Mouse (Mus musculus) telencephalon, adult 2 months (tissue): ENCODE measurements around the gene Cd69.

Source experiments
- DNase-seq: peaks from one replicate; pipeline ENCODE4 v3.0.0-alpha.2; 2011; ENCODE audit warnings: low read depth, low spot score

The Cd69 gene

DNA sequence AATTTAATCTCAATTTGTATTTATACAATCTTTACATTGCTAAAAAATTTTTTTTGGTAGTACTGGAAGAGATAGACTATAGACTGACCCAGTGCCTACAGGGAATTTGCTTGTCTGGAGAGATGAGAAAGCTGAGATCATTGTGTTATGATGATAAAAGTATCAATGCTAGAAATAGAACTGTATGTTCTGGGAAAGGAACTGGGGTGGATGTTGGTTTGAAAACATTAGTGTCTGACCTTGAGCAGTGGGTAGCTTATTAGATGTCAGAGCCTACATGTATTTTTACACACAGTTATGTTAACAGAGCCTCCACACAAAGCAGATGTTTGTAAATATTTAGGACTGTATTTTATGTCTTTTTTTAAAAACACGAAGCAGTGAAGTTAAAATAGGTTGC lies 51.1 kb downstream of the Cd69 start:
- no peak for DNase-seq

DNA sequence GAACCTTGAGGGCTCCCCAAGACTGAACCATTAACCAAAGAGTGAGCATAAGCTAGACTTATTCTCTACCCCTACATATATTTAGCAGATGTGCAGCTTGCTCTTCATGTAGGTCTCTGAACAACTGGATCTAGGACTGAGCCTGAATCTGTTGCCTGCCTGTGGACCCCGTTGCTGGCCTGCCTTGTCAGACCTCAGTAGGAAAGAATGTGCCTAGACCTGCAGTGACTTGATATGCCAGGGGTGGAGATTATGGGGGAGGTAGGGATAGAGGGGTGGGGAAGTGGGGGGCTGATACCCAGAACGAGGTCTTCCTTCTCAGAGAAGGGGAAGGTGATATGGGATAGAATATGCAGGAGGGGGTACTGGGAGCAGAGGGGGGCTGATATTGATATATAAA lies 51.6 kb downstream of the Cd69 start:
- DNase-seq, result no peak

DNA sequence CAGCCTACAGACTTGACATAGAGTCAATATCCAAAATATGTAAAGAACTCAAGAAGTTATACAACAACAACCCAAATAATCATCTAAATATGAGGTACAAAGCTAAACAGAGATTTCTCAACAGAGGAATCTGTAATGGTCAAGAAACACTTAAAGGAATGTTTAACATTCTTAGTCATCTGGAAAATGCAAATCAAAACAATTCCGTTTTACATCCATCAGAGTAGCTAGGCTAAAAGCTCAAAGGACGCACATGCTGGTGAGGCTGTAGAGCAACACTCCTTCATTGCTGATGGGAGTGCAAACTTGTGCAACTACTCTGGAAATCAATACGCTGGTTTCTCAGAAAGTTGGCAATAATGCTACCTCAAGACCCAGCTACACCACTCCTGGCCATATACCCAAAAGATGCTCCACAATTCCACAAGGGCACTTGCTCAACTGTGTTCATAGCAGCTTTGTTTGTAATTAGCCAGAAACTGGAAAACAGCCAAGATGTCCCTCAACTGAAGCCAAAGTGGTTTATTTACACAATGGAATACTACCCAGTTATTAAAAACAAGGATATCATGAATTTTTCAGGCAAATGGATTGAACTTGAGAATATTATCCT lies 52.9 kb downstream of the Cd69 start:
- DNase-seq, result no peak

DNA sequence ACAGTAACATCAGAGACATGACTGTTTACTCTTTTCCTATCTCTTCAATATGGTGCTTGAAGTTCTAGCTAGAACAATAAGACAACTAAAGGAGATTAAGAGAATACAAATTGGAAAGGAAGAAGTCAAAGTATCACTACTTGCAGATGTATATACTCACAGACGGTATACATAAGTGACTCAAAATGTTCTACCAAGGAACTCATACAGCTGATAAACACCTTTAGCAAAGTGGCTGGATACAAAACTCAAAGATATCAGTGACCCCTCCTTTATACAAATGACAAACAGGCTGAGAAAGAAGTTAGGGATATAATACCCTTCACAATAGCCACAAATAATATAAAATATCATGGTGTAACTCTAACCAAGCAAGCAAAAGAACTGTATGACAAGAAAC lies 54.2 kb downstream of the Cd69 start:
- DNase-seq, result no peak

DNA sequence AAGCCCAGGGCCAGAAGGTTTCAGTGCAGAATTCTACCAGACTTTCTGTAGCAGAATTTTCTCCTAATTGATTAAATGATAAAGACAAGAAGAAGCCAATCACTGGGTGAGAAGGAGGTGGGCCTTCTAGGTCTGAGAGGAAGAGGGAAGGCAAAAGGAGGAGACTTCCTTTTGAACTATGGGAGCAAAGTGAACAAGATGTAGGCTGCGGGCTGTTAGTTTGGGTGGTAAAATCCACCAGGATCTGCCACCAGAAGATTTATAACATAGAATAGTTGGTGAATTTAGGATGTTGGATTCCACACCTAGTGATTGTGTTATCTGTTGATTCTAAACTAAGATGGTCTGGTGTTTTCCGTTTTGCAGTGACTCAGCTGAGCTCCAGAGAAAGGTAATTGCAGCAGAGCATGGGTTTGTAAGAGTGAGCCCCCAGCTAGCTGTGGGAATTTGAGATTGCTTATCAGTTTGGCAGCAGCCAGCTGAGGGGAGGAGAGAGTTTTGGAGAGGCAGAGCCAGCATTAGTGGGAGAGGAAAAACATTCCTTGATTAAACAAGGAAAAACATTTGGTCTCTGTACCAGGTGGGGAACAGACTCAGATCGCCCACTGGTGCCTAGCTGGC lies 55.2 kb downstream of the Cd69 start:
- DNase-seq, result no peak

DNA sequence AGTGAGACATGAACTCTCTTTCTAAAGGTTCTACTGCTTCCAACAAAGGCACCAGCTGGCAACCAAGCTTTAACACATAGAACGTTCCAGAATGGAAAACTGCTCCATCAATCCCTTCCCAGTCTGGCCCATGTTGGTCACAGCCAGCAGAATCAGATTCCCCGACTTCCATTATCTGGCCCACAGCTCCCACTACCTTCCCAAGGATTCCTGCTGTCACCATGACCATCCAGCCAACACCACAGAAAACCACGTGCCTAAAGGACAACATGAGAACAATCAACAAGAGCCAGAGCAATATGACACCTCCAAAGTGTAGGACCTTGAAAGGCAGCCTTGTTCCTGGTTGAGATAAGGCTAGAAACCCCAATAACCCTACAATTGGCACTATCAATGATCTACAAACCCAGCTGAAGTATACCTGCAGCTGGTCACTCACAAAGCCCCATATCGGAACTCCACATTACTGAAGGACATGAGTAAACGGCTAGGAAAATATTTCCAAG lies 57.0 kb downstream of the Cd69 start:
- DNase-seq, result no peak
